Mouse (Mus musculus): ENCODE results near the gene AI854703.

DNA sequence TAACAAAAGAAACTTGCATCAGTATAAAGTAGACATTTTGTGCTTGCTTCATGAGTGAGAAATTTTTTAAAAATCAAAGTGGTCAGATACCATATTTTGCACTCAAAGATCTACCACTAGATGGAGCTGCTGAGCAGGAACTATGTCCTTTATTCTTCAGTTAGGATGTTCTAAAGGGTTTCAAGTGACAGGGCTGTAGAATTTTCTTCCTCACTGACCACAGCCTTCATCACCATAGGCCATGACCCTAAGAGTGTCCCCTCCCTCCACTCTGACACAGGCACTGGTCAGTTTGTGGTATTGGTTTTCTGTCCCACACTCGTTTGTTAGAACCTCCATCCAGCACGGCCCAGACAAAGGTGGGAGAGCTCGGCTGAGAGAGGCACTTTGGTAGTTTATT is 44.5 kb upstream of the AI854703 start:
- TF ChIP-seq CTCF (IDR thresholded peaks at IDR 0.05; ENCODE audit: low read depth, low read length) (peak; percentile 29), POLR2A (IDR thresholded peaks at IDR 0.05; ENCODE audit: extremely low read depth, insufficient read depth, low read length) (no peak)

Data from liver, adult 2 months (tissue).